Mouse (Mus musculus) brain, embryonic 14.5 days (tissue): ENCODE measurements around the gene Gm29776.

Source experiments
- CTCF ChIP-seq: fragments of 200-500 bp; IDR thresholded peaks from 2 replicates; pipeline ENCODE4 v1.5.1; 2012; ENCODE audit warnings: inconsistent platforms, mild to moderate bottlenecking, moderate library complexity, borderline replicate concordance; ENCODE audit not compliant: insufficient read depth, insufficient read length; ENCODE audit errors: extremely low read depth
- POLR2A ChIP-seq: fragments of 200-500 bp; IDR thresholded peaks from 2 replicates; pipeline ENCODE4 v1.6.1; 2012; ENCODE audit warnings: mild to moderate bottlenecking, inconsistent platforms, borderline replicate concordance; ENCODE audit not compliant: poor library complexity, insufficient read depth, insufficient read length, severe bottlenecking; ENCODE audit errors: extremely low read depth

DNA sequence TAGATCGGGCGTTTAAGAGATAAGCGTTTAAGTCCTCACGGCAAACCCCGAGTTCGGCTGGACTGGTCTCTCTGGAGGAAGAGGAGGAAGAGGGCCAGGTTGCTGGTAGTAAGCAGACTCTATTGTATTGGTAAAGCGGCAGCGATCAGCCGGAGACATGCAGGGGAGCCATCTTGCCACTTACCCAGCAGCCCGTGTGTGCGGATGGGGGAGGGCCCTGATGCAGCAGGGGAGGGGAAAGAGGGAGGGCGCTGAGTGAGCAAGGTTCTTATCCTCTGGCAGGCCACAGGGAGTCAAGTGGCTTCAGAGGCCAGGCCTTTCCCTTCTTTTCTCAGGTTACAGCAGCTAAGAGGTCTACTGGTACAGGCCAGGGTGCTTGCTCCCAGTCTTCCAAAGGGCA lies 45.1 kb downstream of the Gm29776 start:
- TF ChIP-seq CTCF (no peak), POLR2A (peak; percentile 66; the same call in 1 of the 2 replicates)
